Mouse (Mus musculus) heart, embryonic 12.5 days (tissue): Measurements from ENCODE around the gene Dnhd1. TPM values are rescaled to one million over a fixed set of nuclear protein-coding genes. Genes with fewer than 3 reads are reported as not detected.

ENCODE experiments used
- ATAC-seq: fragments of 200-750 bp; cut with Nextera tagmentation; 2 replicates; pipeline ENCODE4 v1.8.0; 2017; ENCODE audit warnings: moderate TSS enrichment, moderate library complexity; ENCODE audit not compliant: insufficient number of reproducible peaks, low FRiP score
- H3K27ac ChIP-seq: fragments of 300-500 bp; sonication (generic); 2 replicates; pipeline ENCODE4 v1.5.1; 2016; ENCODE audit warnings: mild to moderate bottlenecking, moderate library complexity; ENCODE audit not compliant: poor library complexity, severe bottlenecking
- H3K27me3 ChIP-seq: fragments of 300-500 bp; sonication (generic); replicated peaks from 2 replicates; pipeline ENCODE4 v1.6.1; 2016; ENCODE audit warnings: mild to moderate bottlenecking, moderate library complexity
- H3K36me3 ChIP-seq: fragments of 300-500 bp; sonication (generic); 2 replicates; pipeline ENCODE4 v1.6.1; 2016; ENCODE audit warnings: mild to moderate bottlenecking, moderate library complexity
- H3K4me1 ChIP-seq: fragments of 300-500 bp; sonication (generic); replicated peaks from 2 replicates; pipeline ENCODE4 v1.6.1; 2016; ENCODE audit warnings: mild to moderate bottlenecking
- H3K4me2 ChIP-seq: fragments of 300-500 bp; sonication (generic); 2 replicates; pipeline ENCODE4 v1.6.1; 2016; ENCODE audit warnings: mild to moderate bottlenecking, moderate library complexity
- H3K4me3 ChIP-seq: fragments of 300-500 bp; sonication (generic); 2 replicates; pipeline ENCODE4 v1.5.1; 2016; ENCODE audit warnings: mild to moderate bottlenecking
- H3K9ac ChIP-seq: fragments of 300-500 bp; sonication (generic); 2 replicates; pipeline ENCODE4 v1.6.1; 2016; ENCODE audit warnings: mild to moderate bottlenecking, moderate library complexity
- H3K9me3 ChIP-seq: fragments of 300-500 bp; sonication (generic); replicated peaks from 2 replicates; pipeline ENCODE4 v1.6.1; 2016; ENCODE audit warnings: mild to moderate bottlenecking, moderate library complexity
- WGBS: fragments of 180-500 bp; shearing (Covaris S2); methylation state at CpG from one replicate; pipeline ENCODE4 v1.1.7; 2016; 5-methylcytosine and 5-hydroxymethylcytosine counted together
- polyA plus RNA-seq: library from polyadenylated mRNA; unstranded; fragments of >200 nt; fragmentation: Nextera tagmentation; extraction: Ambion mirVana; gene quantifications from 2 replicates; pipeline ENCODE4 v1.2.1, GENCODE M21; 2016

Dnhd1 gene
- 0.41 and 0.52 TPM in 2 replicates for polyA plus RNA-seq

GRCm38 (mm10) chr7:105650639-105651435, at the start of gene Dnhd1:
TSS of gene Dnhd1 (plus strand) at chr7:105650827.
- no peak within 1 kb of the TSS for H3K27ac ChIP-seq
- WGBS, result 3% methylated on average over 17 of the region's 17 CpGs
- H3K9ac ChIP-seq, result peak within 1 kb of the TSS; percentile 63
- H3K4me1 ChIP-seq, result no peaks in the 10 kb centered on the region; the same call in 1 of the 2 replicates
- no peaks in the 10 kb centered on the region for H3K9me3 ChIP-seq
- H3K27me3 ChIP-seq, result no peaks in the 10 kb centered on the region
- H3K36me3 ChIP-seq, result peaks cover 4% of the 10 kb centered on the region; the same call in 1 of the 2 replicates
- peak; percentile 92 for ATAC-seq
- H3K4me2 ChIP-seq, result peak within 1 kb of the TSS; percentile 88
- H3K4me3 ChIP-seq, result peak within 1 kb of the TSS; percentile 47

DNA sequence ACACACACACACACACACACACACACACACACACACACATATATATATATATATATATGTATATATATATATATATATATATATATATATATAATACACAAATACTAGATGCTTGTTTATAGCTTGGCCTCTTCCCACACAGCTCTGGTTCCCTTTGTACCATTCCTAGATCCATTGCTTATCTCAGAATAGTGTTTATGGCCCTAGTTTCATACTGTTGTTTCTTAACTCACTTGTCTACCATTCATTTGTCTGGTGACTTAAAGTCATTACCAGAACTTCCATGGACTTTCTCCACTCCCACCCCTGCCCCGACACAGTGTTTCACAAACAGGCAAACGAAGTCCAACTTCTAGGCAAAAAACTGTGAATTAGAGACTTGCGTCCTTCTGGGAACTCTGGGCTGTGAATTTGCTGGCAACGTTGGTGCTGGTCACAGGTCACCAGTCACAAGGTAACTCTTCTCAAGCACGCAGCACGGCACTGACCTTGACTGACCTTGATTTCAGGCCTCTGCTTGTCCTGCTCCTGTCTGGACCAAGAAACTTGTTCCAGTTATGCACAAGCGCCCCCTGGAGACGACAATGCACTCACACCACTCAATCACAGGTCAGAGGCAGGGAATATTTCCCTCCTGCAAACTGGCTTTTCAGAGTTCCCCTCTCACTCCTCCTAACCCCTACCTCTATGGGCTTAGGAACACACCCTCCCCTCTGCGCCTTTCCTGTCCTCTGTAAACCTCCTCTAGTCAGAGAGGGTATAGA, 47.6 kb upstream of the Dnhd1 start:
- H3K27me3 ChIP-seq, result no peaks in the 10 kb centered on the region
- 42% methylated on average over 9 of the region's 9 CpGs for WGBS

GRCm38 (mm10) chr7:105608467-105608866, 42.2 kb upstream of the Dnhd1 start:
- H3K9ac ChIP-seq, result no peak overlapping the region
- H3K36me3 ChIP-seq, result peaks cover 40% of the 10 kb centered on the region
- ATAC-seq, result no peak
- peaks cover 7% of the 10 kb centered on the region; the same call in 1 of the 2 replicates for H3K9me3 ChIP-seq
- H3K4me1 ChIP-seq, result no peaks in the 10 kb centered on the region
- 82% methylated on average over 3 of the region's 3 CpGs for WGBS
- no peaks in the 10 kb centered on the region for H3K27me3 ChIP-seq
- no peak overlapping the region for H3K4me3 ChIP-seq
- no peak overlapping the region for H3K4me2 ChIP-seq
- H3K27ac ChIP-seq, result no peak overlapping the region

More for the DNA sequence above, 47.6 kb upstream of the Dnhd1 start:
- no peak overlapping the region for H3K27ac ChIP-seq
- H3K36me3 ChIP-seq, result no peaks in the 10 kb centered on the region
- H3K4me3 ChIP-seq, result no peak overlapping the region
- peaks cover 7% of the 10 kb centered on the region; the same call in 1 of the 2 replicates for H3K9me3 ChIP-seq
- no peak overlapping the region for H3K9ac ChIP-seq
- peak; percentile 63; the same call in 1 of the 2 replicates for ATAC-seq
- no peak overlapping the region for H3K4me2 ChIP-seq
- no peaks in the 10 kb centered on the region for H3K4me1 ChIP-seq

- H3K4me2 ChIP-seq, result no peak overlapping the region
- H3K4me1 ChIP-seq, result peaks cover 11% of the 10 kb centered on the region
- H3K27ac ChIP-seq, result no peak overlapping the region
- no peak overlapping the region for H3K4me3 ChIP-seq
- no peak for ATAC-seq
- no peaks in the 10 kb centered on the region for H3K27me3 ChIP-seq
- no peaks in the 10 kb centered on the region for H3K9me3 ChIP-seq
- H3K9ac ChIP-seq, result no peak overlapping the region
- peaks cover 72% of the 10 kb centered on the region for H3K36me3 ChIP-seq
- WGBS, result 81% methylated on average over 1 of the region's 1 CpGs
Observed at GRCm38 (mm10) chr7:105611767-105612166, 38.9 kb upstream of the Dnhd1 start.

DNA sequence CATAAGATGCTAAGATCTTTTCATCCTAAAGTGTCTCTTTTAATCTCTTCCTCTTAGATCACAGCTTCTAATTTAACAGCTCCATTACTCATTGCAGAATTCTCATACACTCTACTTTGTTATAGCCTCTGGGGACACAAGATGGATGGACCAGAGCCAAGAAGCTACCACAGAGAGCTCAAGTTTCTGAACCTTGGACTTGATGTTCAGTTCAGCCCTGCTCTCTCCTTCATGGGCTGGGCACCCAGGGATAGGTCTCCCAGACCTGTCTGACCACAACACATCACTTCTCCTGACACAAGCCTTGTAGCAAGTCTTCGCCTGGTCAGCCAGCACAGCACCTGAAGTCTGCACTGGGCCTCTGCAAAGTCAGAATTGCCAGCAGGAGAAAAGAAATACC, 36.2 kb upstream of the Dnhd1 start:
- Histone ChIP-seq H3K27me3 (no peaks in the 10 kb centered on the region), H3K36me3 (peaks cover 98% of the 10 kb centered on the region), H3K4me1 (peaks cover 21% of the 10 kb centered on the region), H3K4me3 (no peak overlapping the region), H3K9me3 (no peaks in the 10 kb centered on the region), H3K9ac (no peak overlapping the region), H3K4me2 (no peak overlapping the region), H3K27ac (no peak overlapping the region)
- ATAC-seq, result no peak
- 96% methylated on average over 1 of the region's 1 CpGs for WGBS

DNA sequence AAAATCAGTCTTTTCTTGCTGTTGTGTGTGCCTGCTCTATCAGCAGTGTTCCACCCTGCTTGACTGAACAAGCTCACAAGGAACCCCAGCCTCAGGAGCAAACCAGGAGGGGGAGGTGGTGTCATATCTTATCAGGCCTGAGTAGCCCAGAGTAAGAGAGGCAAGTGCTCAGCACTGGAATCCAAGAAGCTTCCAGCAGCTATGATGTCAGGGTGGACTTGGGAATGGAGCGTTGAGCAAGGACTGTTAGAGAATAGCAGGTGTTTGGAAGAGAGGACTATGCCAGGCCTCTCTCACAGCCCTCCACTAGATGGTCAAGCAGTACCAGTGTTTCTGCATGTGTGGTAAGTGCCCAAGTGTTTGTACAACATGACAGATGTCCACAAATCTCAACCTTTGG, 34.9 kb upstream of the Dnhd1 start:
- H3K4me3 ChIP-seq, result no peak overlapping the region
- H3K9me3 ChIP-seq, result no peaks in the 10 kb centered on the region
- no peak overlapping the region for H3K4me2 ChIP-seq
- 33% methylated on average over 1 of the region's 1 CpGs for WGBS
- H3K27ac ChIP-seq, result no peak overlapping the region
- no peaks in the 10 kb centered on the region for H3K27me3 ChIP-seq
- H3K36me3 ChIP-seq, result peaks cover 98% of the 10 kb centered on the region
- no peak for ATAC-seq
- peaks cover 21% of the 10 kb centered on the region for H3K4me1 ChIP-seq
- H3K9ac ChIP-seq, result no peak overlapping the region

- H3K4me1 ChIP-seq, result peaks cover 24% of the 10 kb centered on the region
- no peak overlapping the region for H3K4me2 ChIP-seq
- H3K27me3 ChIP-seq, result no peaks in the 10 kb centered on the region
- H3K36me3 ChIP-seq, result peaks cover 97% of the 10 kb centered on the region
- H3K9ac ChIP-seq, result no peak overlapping the region
- H3K27ac ChIP-seq, result no peak overlapping the region
- no peak overlapping the region for H3K4me3 ChIP-seq
- 58% methylated on average over 6 of the region's 6 CpGs for WGBS
- ATAC-seq, result no peak
- H3K9me3 ChIP-seq, result no peaks in the 10 kb centered on the region
Observed at GRCm38 (mm10) chr7:105616561-105616960, 34.1 kb upstream of the Dnhd1 start.

GRCm38 (mm10) chr7:105617810-105618209, 32.8 kb upstream of the Dnhd1 start:
- no peak overlapping the region for H3K27ac ChIP-seq
- H3K4me1 ChIP-seq, result peaks cover 26% of the 10 kb centered on the region
- H3K9ac ChIP-seq, result no peak overlapping the region
- no peak overlapping the region for H3K4me3 ChIP-seq
- peaks cover 94% of the 10 kb centered on the region for H3K36me3 ChIP-seq
- 91% methylated on average over 22 of the region's 22 CpGs for WGBS
- H3K27me3 ChIP-seq, result no peaks in the 10 kb centered on the region
- no peaks in the 10 kb centered on the region for H3K9me3 ChIP-seq
- H3K4me2 ChIP-seq, result no peak overlapping the region
- no peak for ATAC-seq

DNA sequence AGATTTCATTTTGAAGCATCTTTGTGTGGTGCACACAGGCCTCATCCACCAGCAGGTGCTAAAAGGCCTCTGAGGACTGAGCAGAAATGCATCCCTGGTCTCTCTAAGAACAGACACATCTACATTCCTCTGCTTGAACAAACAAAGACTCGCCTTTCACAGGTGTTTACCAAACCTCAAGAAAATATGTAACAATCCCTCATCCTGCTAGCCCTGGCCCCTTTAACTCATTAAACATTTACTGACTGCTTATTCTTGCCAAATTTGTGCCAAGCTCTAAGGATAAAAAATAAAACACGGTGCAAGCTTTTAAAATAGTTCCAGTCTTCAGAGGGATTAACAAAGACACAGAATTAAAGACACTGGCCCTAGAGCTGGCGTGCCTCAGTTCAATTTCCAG, 30.9 kb upstream of the Dnhd1 start:
- H3K4me2 ChIP-seq, result no peak overlapping the region
- ATAC-seq, result no peak
- H3K4me1 ChIP-seq, result peaks cover 26% of the 10 kb centered on the region
- no peak overlapping the region for H3K9ac ChIP-seq
- H3K9me3 ChIP-seq, result no peaks in the 10 kb centered on the region
- H3K27ac ChIP-seq, result no peak overlapping the region
- H3K36me3 ChIP-seq, result peaks cover 94% of the 10 kb centered on the region
- 82% methylated on average over 3 of the region's 3 CpGs for WGBS
- no peaks in the 10 kb centered on the region for H3K27me3 ChIP-seq
- no peak overlapping the region for H3K4me3 ChIP-seq

- no peak overlapping the region for H3K27ac ChIP-seq
- no peaks in the 10 kb centered on the region for H3K9me3 ChIP-seq
- H3K27me3 ChIP-seq, result no peaks in the 10 kb centered on the region
- no peak overlapping the region for H3K9ac ChIP-seq
- H3K4me2 ChIP-seq, result no peak overlapping the region
- peaks cover 89% of the 10 kb centered on the region for H3K36me3 ChIP-seq
- WGBS, result 54% methylated on average over 4 of the region's 4 CpGs
- no peak overlapping the region for H3K4me3 ChIP-seq
- ATAC-seq, result 0 out of 2 replicates have a peak, but pooled peaks have one; percentile 16
- peaks cover 25% of the 10 kb centered on the region for H3K4me1 ChIP-seq
Observed at GRCm38 (mm10) chr7:105621053-105621452, 29.6 kb upstream of the Dnhd1 start.

DNA sequence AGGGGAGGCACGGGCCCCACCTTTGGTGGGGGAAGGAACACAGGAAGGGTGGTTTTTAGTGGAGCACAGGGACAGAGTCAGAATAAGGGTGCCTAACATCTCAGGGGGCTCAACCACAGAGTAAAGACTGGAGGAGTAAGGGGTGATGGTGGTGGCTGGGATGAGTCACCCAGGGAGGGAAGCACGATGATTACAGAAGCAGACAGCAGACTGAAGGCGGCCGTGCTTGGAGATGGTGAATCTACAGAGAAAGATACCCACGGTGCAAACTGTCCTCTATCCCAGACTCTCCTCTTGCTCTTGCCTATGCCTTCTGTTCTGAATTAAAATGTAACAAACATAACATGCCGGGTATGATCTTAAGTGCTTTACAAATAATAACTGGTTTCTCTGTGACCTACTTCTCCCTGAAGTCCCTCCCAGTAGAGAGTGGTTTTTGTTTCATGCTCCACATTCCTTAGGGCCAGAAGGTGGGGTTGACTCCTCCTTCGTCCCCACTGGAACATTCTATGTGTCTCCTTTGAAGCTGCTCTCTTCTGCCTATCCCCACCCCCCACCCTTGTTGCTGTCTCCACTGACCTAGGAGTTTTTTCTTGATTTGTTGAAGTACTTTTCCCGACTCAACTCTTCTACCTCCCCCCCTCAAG, 28.9 kb upstream of the Dnhd1 start:
- no peak overlapping the region for H3K9ac ChIP-seq

More for the DNA sequence above, 28.9 kb upstream of the Dnhd1 start:
- Histone ChIP-seq H3K9me3 (no peaks in the 10 kb centered on the region), H3K4me3 (no peak overlapping the region), H3K4me1 (peaks cover 21% of the 10 kb centered on the region), H3K36me3 (peaks cover 82% of the 10 kb centered on the region), H3K4me2 (no peak overlapping the region), H3K27ac (no peak overlapping the region; the same call in 1 of the 2 replicates), H3K27me3 (no peaks in the 10 kb centered on the region)
- WGBS, result 65% methylated on average over 8 of the region's 8 CpGs
- ATAC-seq, result no peak
